Mouse (Mus musculus): ENCODE measurements at regions not wholly inside any gene's neighbourhood (a gene's known extent, or its start where the extent isn't known, plus 50 kb on each side); places are given as distances from the start of the nearest gene placed in this dataset.

GRCm38 (mm10) chr14:64511300-64511699 is 407.2 kb downstream of the Prss52 start:
- no peak for DNase-seq

GRCm38 (mm10) chr14:64512726-64513125 is 408.6 kb downstream of the Prss52 start:
- DNase-seq = peak; percentile 53

- DNase-seq = no peak
Measured at GRCm38 (mm10) chr14:64517584-64518195, 413.6 kb downstream of the Prss52 start.

GRCm38 (mm10) chr14:64524641-64525040 is 420.6 kb downstream of the Prss52 start:
- no peak for DNase-seq

- no peak for DNase-seq
Measured at GRCm38 (mm10) chr14:64525302-64526078, 421.4 kb downstream of the Prss52 start.

- DNase-seq = no peak
Measured at GRCm38 (mm10) chr14:64530541-64530940, 426.5 kb downstream of the Prss52 start.

GRCm38 (mm10) chr14:64531221-64531949 is 427.3 kb downstream of the Prss52 start:
- no peak for DNase-seq

- DNase-seq = no peak
Measured at GRCm38 (mm10) chr14:64532351-64532750, 428.3 kb downstream of the Prss52 start.

GRCm38 (mm10) chr14:64533591-64534151 is 429.6 kb downstream of the Prss52 start:
- peak; percentile 27 for DNase-seq

GRCm38 (mm10) chr14:64534194-64534593 is 430.1 kb downstream of the Prss52 start:
- no peak for DNase-seq

GRCm38 (mm10) chr14:64539436-64539835 is 435.4 kb downstream of the Prss52 start:
- no peak for DNase-seq

GRCm38 (mm10) chr14:64545056-64545455 is 441.0 kb downstream of the Prss52 start:
- DNase-seq = no peak

- DNase-seq = no peak
Measured at GRCm38 (mm10) chr14:64546787-64547186, 442.7 kb downstream of the Prss52 start.

GRCm38 (mm10) chr14:64552951-64553350 is 448.9 kb downstream of the Prss52 start:
- no peak for DNase-seq

GRCm38 (mm10) chr14:64556042-64556441 is 452.0 kb downstream of the Prss52 start:
- no peak for DNase-seq

GRCm38 (mm10) chr14:64557453-64557852 is 453.4 kb downstream of the Prss52 start:
- DNase-seq = no peak

- no peak for DNase-seq
Measured at GRCm38 (mm10) chr14:64568689-64569088, 464.6 kb downstream of the Prss52 start.

- DNase-seq = peak; percentile 80
Measured at GRCm38 (mm10) chr14:64570951-64571350, 466.9 kb downstream of the Prss52 start.

GRCm38 (mm10) chr14:64572756-64573155 is 468.7 kb downstream of the Prss52 start:
- DNase-seq = no peak

GRCm38 (mm10) chr14:64573773-64574172 is 469.7 kb downstream of the Prss52 start:
- DNase-seq = no peak

- no peak for DNase-seq
Measured at GRCm38 (mm10) chr14:64574277-64574676, 470.2 kb downstream of the Prss52 start.

- peak; percentile 35 for DNase-seq
Measured at GRCm38 (mm10) chr14:64574773-64575172, 470.7 kb downstream of the Prss52 start.

GRCm38 (mm10) chr14:64575954-64576353 is 471.9 kb downstream of the Prss52 start:
- DNase-seq = no peak

Measured in cerebellum, adult 11 months (tissue).